Mouse (Mus musculus) urinary bladder, postnatal 25 days (tissue): ENCODE data around the gene Msi2.

Experiments used
- DNase-seq: peaks from one replicate; pipeline ENCODE4 v3.0.0; 2022; ENCODE audit warnings: low spot score

Gene Msi2

GRCm38 (mm10) chr11:88401333-88401732, 317.0 kb downstream of the Msi2 start:
- DNase-seq: no peak

DNA sequence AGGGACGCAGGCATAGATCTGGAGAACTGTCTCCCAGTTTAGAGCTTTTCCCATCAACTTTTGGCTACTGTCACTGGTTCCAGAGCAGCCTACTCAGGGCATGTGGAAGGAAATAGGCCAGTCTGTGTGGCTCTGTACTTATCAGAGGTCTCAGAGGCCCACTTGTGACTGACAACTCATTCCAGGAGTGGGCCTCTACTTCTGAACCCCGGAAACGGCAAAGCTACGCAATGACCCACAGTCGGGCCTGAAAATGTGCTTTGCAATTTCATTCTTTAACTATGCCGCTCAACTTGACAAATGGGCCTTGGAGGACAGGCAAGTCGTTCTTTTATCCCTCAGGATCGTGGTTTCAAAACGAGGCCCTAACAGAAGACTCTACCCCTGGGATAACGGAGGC, 317.4 kb downstream of the Msi2 start:
- no peak for DNase-seq

GRCm38 (mm10) chr11:88400235-88400634, 318.1 kb downstream of the Msi2 start:
- DNase-seq: no peak

GRCm38 (mm10) chr11:88399431-88399830, 318.9 kb downstream of the Msi2 start:
- DNase-seq: no peak

DNA sequence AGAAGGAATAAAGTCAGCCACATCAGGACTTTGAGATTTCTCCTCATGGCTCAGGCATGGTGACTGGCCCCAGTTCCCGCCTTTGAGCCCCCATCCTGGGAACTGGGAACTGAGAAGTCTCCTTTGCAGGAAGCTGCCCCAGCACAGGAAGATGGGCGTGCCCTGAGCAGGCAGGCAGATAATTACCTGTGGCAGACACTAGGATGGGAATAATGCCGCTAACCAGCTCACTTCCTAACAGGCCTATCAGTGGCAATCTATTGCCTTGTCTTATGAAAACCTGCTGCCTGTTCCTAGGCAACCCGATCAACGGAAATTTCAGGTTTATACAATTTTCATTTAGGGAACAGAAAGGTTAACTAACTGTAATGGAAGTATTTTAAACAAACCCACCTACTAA, 319.3 kb downstream of the Msi2 start:
- no peak for DNase-seq

DNA sequence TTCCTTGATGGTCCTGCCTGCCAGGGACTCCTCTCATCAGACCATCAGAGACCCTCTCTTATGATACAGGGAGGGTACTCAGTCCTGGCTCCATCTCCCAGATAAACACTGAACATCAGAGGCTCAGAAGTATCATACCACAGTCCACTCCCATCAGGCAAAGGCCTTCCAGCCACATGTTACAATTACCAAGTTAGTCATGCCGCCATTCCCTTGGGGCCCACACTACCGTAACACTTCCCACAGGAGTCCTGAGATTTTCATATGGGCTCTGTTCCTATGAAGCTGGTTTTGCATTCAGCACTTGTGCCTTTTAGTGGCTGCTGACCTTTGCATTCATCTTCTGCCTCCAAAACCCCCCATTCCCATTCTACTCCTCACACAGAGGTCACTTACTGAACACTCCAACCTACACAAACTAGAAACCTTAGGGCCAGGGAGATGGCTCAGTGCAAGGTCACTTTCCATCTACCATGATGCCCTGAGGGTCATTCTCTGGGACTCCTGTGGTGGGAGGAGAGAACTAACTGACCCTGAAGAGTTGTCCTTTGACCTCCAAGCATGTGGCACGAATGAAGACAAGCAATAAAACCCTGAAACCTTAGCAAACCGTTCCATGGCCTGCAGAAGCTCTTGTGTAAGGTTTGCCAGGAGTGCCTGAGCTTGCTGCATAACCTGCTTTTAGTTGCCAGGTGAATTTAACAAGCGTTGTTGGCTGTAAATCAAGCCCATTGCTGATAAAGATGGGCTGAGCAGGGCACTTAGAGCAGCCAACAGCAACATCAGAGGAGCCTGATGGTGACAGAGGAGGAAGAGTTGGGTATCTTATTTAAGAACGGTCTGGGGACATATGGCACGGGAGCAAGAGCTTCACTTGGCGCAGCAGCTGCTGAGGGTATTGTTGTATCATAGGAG, 323.0 kb downstream of the Msi2 start:
- DNase-seq: no peak

DNA sequence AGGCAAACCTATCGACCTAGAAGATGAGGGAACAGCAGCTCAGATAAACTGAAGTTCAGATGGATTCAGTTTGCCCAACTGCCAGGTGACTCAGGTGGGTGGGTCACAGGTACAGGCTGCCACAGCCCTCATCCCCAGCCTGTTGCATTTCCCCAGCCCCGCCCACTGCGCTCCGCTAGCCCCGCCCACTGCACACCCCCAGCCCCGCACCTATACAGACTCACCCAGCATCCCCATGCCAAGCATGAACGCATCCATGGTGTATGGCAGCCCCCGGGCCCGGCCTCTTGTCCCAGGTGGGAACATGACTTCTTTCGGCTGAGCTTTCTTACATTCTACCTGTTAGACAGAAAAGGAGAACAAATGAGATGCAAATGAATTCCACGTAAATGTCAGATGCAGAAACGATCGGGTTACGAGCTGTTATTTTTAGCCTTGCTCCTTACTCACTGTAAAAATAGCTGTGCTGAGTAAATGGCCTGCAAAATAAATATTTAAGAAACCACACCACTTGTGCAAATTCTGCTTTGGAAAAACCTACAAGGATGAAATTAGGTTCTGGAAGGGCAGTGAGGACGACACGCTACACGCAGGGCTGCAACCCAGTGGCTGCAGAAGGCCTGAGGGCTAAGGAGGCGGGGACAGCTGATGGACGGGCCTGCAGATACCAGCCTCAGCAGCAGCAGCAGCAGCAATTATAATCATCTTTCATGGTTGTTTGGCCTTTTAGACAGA, 323.8 kb downstream of the Msi2 start:
- DNase-seq: peak; percentile 11

DNA sequence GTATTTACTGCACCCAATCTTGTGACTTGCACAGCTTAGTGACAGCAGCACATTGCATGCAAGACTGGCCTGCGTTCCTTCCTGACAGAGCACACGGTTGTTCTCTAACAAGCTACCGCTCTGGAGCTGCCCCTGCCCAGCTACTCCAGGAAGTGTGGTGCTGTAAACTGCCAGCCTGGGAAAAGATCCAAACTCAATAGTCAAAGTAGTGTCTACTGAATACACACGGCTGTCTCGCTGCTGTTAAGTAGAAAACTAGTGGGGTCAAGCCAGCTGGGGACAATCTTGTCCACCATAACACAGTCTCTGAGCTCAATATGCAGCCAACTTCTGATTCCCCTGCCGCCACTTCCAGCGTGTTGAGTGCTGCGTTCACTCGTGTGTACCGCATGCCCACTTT, 325.6 kb downstream of the Msi2 start:
- DNase-seq: no peak

- no peak for DNase-seq
Observed at GRCm38 (mm10) chr11:88391181-88391814, 327.0 kb downstream of the Msi2 start.

GRCm38 (mm10) chr11:88389530-88389929, 328.8 kb downstream of the Msi2 start:
- no peak for DNase-seq

- DNase-seq: no peak
Observed at GRCm38 (mm10) chr11:88386916-88387315, 331.4 kb downstream of the Msi2 start.

GRCm38 (mm10) chr11:88382449-88382848, 335.9 kb downstream of the Msi2 start:
- no peak for DNase-seq

GRCm38 (mm10) chr11:88381145-88381909, 337.0 kb downstream of the Msi2 start:
- DNase-seq: no peak

GRCm38 (mm10) chr11:88379635-88380034, 338.7 kb downstream of the Msi2 start:
- DNase-seq: no peak

DNA sequence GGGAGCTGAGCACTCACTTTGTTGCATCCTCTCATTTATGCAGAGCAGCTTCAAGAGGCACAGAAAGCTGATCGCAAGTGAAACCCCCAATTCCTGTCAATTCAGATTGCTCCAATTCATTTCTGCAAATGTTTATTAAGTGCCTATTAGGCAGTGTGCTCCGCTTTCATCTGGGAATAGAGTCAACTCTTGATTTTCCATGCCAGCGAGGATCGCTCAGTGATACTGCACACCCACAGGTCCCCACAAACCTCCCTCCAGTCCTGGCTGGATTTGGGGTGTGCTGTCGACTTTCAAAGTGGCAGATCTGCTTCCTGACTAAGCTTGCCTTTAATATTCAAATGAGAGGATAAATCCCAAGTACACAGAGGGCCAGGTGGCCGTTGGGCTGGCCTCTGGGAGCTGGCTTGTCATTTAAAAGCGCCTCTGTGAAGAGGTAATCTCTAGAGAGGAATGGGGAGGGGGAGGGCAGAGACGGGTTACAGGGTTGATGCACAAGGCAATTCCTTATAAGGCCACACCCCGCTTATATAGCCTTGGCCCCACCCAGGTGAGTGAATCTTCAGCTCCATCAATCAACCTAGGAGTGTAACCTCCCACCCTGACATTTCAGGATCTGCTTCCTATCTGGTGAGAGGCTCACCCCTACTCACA, 339.5 kb downstream of the Msi2 start:
- DNase-seq: no peak

DNA sequence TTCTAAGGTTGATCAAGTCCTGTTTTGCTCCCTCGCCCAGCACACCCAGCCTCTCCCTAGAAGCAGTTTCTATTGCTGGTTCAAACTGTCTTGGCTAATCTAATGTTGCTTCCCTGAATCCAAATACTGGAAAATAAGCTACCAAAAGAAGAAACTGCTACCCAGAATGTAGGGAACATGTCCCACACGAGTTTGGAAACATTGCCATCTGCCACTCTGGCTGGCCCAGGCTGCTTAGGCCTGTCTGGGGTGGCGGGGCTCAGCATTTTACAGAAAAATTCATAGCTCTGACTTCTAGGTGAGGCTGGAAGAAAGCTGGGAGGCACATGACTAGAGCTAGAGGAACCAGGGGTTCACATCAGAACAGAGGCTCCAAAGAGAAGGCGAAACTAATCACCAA, 345.7 kb downstream of the Msi2 start:
- DNase-seq: no peak

DNA sequence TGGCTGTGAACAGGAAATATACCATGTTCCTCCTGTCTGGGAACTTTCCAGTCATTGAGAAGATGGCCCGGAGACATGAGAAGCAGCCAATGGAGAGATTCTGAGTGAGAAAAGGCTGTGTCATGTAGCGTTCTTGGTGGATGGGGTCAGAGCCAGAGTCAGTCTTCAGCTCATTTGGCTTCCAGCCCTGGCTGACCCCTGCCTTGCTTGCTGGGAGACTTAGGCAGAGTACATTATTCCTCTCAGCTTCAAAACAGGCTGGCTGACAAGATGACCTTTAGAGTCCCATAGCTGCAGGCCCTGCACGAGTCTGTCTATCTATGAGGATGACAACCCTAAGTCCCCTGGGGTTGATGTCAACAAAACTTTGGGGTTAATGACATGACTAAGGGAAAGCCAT, 348.4 kb downstream of the Msi2 start:
- DNase-seq: no peak

- no peak for DNase-seq
Observed at GRCm38 (mm10) chr11:88367501-88367900, 350.8 kb downstream of the Msi2 start.

DNA sequence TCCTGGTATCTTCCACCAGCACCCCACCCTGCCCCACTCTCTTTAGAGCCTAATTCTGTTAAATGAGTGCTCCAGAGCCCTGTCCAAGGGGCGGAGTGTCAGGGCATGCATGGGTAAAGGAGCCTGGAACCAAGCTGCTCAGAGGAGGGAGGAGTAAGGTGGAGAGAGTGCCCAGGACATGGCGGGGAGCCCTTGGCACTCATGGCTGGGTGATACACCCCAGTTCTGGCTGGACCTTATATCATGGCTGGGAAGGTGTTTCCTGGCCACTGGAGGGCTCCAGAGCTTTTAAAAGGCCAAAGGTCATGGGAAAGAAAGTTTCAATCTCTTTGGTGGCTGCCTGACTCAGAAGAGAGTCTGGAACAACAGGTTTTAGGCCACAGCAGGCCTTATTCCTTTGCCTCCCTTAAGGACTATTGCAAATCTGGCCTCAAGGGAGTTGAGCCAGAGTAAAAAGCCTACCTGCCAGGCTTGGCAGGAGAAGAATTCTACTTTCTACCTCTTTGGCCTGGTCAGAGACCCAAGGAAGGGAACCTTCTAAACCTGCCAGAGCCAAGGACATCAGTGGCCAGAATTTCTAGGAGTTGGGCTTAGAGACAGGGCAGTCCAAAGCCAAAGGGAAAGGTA, 352.3 kb downstream of the Msi2 start:
- no peak for DNase-seq

- DNase-seq: no peak
Observed at GRCm38 (mm10) chr11:88364231-88364630, 354.1 kb downstream of the Msi2 start.

DNA sequence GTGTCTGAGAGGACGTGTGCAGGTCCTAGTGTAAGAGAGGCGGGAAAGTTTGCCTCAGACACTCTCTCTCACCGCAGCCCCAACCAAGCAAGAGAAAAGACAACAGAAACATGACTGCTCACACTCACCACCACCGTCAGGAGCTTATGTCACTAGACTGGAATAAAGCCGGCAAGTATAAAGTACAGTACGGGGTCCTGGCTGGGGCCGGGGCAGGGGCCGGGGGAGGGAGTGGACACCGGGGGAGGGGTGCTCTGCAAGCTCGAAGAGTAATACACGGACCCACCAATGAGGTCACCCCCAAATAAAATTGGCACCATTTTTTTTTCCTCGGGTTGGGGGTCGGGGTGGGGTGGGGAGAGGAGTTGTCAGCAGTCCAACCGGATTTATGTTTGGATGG, 354.8 kb downstream of the Msi2 start:
- no peak for DNase-seq
